Mouse (Mus musculus) mouse embryonic stem cell (cell line): ENCODE measurements around the gene Ripor3.

Experiments used
- in situ Hi-C, 2 experiments: fragments of 300-500 bp; cut with MboI; formaldehyde crosslinking; loops; 1 replicate in 1 of 2; 3 replicates in 1 of 2; pipeline ENCODE4 v1.14.3; 2019 to 2020; ENCODE audit warnings: low sequenced_read_pairs in 2 of 2, low pct_unique_long_range_greater_than_20kb in 1 of 2, mixed read lengths in 1 of 2; ENCODE audit not compliant: unreplicated experiment in 1 of 2

Ripor3 gene

DNA sequence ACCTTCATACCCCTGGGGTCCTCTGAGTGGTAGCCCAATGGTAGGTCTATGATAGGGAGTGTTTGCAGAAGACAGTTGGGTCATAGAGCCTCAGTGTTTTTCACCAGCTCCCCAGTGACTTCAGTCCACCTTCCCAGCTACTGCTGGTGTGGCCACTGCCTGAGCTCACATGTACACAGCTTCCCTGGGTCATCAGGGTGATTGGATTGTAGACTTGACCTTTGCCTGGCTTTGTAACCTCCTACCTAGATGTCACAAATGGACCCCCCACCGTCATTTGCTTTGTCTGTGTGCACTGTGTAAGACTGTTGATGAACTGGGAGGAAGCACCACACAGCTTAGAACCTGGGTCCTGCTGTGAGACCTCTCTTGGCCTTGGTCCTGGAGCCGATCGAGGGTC lies 66.2 kb downstream of the Ripor3 start:
- in situ Hi-C loops: no loop called here

DNA sequence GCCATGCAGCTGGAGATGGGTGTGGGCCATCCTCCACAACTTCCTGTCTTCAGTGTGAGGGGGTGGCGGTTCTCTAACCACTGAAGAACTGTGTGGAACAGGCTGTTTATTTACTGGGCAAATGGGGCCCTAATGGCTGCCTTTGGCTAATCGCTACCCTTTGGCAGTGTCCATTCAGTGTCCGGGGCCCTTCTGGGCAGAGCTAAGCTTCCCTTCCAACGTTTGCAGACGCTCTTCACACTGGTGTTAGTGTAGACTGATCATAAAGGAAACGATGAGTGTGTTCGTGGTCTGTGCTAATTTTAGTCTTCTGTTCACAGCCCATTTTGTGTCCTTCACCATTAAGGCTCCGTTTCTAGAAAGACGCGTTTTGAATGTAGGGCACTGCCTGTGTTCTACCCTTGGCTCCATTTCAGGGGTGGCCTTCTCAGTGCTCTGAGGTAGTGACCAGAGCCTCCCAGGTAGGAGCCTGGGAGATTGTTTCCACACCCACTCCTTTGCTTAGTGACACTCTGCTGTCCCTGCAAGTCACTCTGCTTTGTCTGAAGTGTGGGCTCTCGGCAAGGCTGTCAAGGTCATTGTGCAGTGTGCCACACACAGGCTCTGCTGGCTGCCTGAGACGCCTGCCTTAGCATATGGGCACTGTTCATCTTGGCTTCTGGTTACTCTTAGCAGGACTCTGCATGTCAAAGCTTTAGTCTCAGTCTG lies 67.3 kb downstream of the Ripor3 start:
- in situ Hi-C loops: no loop called here

GRCm38 (mm10) chr2:167942199-167942925 lies 68.1 kb downstream of the Ripor3 start:
- in situ Hi-C loops: no loop called here

DNA sequence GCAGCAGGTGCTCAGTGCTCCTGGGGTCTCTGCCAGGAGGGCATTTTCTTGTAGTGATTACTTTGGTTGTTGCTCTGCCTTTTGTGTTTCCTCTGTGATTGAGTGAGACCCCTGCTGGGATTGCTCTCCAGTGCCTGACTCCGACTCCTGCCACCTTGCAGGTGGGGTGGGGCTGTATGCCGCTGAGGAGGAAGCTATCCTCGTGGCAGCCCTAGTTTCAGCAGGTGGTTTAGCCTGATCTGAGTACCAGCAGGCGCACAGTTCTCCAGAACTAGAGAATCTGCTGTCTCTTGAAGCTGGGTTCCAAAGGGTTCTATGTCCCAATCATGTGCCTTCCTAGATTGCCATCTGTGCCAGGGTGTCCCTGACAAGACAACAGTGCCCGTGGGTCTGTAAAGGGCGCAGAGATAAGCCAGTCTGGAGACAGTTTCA lies 68.7 kb downstream of the Ripor3 start:
- in situ Hi-C loops: no loop called here

DNA sequence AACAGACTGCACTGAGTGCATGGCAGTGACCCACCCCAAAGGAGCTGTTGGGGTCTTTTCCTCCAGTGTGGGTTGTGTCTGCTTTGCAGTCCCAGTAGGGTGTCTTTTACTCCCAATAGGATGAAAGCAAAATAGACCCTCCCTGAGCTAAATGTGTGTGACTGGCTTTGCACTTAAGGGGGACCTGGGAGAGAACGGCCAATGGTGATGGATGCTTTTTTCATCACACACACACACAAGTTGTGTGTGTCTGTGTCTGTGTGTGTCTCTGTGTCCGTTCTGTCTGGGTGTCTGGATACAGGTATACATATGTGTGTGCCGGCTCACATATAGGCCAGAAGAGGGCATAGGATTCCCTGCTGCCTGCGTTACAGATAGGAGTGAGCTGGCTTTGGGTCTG lies 69.1 kb downstream of the Ripor3 start:
- in situ Hi-C loops: no loop called here

DNA sequence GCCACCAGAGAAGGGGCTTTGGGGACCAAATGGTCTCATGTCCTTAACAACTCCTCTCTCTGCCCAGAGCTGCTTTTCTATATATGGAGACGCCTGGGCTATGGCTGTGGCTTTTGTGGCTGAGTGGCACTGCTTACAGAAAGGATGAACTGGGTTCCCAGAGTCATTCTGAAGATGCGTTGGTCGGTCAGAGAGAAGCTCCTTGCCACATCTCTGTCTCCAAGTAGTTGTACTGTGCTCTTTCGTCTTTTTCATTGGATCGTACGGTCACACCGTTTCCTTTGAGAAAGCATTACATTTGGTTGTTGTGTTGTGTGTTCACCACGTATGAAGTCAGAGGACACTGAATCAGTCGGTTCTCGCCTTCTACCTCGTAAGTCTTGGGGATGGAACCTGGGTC lies 69.8 kb downstream of the Ripor3 start:
- in situ Hi-C loops: no loop called here

DNA sequence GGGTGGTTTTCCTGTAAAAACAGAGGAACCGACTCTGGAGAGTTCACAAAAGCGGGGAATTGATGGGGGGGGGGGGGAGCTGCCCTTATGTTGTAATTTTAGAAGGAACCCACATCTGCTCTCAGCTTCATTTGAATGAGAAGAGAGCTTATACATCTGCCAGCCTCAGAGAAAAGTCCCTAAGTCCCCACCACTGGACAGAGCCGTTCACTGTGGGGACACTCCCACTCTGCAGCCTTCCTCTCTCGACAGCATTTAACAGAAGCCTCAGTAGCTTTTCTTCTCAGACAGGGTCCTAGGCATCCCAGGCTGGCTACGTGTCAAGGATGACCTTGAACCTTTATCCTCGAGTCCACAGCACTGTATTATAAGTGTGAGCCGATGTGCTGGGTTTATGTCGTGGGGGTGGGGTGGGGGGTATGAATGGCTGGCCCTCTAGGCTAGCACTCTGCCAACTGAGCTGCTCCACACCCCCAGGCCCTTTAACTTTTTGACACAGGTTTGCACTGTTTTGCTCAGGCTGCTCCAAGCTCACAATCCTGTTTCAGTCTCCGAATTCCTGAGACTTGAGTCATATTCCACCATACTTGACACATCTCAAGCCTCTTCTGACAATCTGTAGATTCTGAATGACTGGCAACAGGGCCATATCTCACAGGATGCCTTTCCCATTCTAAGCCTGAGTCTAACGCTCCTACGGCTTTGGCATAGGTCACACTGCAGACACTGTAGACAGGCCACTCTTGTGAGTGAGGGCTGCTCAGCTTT lies 70.6 kb downstream of the Ripor3 start:
- in situ Hi-C loops: no loop called here

GRCm38 (mm10) chr2:167939204-167939603 lies 71.2 kb downstream of the Ripor3 start:
- in situ Hi-C loops: no loop called here

DNA sequence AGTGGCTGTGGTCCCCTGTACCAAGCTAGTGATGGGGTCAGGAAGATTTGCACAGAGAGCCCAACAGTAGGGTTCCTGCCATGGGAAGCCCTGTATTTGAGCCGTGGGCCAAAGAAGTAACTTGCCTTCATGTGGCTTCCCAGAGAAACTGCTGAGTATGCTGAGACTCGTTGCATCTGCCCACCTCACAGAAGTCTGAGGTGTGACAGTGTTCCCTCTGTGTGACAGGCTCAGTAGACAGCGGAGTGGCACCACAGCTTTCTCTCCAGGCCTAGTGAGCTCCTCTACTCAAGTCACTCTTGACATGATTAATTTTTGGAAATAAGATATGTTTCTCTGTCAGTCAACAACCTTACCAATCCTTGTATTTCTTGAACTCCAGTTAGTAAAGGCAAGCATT lies 71.6 kb downstream of the Ripor3 start:
- in situ Hi-C loops: no loop called here

DNA sequence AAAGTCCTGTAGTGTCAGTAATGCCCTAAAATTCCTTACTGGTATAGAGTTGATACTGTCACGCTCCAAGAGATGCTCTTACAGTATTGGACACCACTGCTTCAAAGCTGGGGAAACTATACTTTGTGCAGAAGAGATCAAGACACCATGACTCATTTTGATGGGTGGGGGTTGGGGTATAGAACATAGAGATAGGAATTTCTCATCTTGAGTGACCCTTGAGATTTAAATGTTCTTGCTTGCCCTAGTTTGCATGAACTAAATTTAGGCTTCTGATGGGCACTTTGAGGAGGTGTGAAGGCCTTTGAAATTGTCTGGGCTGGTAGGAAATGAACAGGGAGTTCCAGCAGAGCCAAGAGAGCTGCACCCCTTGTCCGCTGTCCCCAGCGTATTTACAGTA lies 74.5 kb downstream of the Ripor3 start:
- in situ Hi-C loops: no loop called here

DNA sequence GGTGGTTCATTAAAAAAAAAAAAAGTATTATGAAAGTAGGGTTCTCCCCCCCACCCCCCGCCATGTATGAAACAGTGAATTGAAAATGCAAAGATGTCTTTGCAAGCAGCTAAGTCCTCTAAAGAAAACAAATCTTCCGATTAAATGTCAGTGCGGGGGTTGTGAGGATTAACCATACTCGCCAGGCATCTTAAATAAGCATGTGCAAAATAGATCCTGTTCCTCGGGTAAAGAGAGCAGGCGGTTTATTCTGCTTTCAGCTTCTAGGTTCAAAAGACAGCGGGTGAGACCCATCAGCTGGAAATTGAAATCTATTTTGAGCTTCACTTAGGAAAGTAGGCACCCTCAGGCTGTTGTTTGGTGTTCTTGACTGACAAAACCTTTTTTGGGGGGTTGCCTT lies 77.0 kb downstream of the Ripor3 start:
- in situ Hi-C loops: no loop called here

DNA sequence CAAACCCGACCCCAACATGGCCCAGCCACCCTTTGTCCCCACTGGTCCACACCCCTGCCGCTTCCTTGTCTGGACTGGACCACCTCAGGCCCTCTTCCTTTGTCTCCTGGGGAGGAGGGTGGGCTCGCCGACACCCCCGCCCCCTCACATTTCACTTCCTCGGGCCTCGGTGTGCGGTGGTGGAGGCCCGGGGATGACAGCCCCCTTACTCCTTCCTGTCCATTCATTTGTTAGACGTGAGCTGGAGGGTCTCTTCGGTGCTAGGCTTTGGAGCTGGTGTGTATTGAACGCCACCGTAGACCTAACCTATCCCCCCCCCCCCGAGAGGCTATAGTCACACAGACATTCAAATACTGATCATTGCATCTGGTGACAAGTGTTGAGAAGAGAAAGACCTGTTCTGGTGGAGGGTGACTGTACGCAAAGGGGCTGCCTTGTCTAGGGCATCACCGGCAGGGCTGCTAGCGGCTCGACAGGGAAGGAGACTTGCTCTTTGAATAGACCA lies 77.6 kb downstream of the Ripor3 start:
- in situ Hi-C loops: no loop called here

DNA sequence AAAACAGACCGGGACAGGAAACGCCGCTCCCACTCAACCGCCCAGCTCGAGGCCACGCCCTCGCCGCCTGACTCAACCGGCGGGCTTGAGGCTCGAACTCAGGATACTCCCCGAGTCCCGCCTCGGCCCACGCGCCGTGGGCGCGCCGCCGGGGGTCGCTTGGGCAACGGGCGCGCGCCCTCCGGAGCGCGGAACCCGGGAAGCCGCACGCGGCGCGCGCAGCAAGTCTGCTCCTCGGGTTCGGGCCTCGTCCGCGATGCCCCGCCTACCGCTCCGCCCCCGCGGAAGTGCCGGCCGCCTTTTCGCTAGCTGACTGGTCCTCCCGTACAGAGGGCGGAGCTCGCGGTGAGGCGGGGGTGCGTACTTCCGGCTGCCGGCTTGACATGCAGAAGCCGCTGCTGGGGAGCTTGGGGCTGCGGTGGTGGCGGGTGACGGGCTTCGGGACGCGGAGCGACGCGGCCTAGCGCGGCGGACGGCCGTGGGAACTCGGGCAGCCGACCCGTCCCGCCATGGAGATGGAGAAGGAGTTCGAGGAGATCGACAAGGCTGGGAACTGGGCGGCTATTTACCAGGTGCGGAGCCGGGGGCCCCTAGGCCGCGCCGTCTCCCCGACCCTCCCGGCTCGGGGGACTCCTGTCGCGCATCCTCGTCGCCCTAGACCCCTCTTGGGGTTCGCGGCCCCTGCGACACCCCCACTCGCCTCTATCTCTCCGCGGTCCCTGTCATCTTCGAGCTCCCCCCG lies 78.3 kb downstream of the Ripor3 start, which contains the start of gene Ptpn1:
Ptpn1 (plus strand) TSS at position 73 of the 742 bp plus-strand sequence.
- in situ Hi-C loops: no loop called here

DNA sequence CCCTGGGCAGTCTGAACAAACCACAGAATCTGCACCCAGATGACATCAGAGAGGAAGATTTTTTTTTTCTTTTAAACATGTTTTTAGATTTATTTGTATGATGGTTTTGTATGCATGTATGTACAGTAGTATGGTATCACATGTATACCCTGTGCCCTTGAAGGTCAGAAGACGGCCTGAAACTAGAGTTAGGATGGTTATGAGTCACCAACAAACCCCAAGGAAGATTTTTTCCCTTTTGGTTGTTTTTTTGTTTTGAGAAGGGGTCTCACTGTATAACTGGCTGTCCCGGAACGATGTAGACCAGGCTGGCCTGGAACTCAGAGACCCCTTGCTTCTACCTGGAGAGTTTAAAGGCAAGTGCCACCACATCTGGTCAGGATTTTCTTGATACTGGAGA lies 79.4 kb downstream of the Ripor3 start:
- in situ Hi-C loops: no loop called here
